Mouse (Mus musculus) lung, embryonic 15.5 days (tissue): Measurements from ENCODE around the gene Gm49378. TPM values are rescaled to one million over a fixed set of nuclear protein-coding genes. Genes with fewer than 3 reads are reported as not detected.

Experiments
- ATAC-seq: fragments of 200-750 bp; cut with Nextera tagmentation; 2 replicates; pipeline ENCODE4 v1.8.0; 2017; ENCODE audit warnings: moderate number of reproducible peaks, borderline replicate concordance; ENCODE audit not compliant: low FRiP score, low TSS enrichment; ENCODE audit errors: extremely low read depth
- H3K27ac ChIP-seq: fragments of 300-500 bp; sonication (generic); 2 replicates; pipeline ENCODE4 v1.5.1; 2015; ENCODE audit warnings: moderate library complexity, mild to moderate bottlenecking, inconsistent platforms
- H3K27me3 ChIP-seq: fragments of 300-500 bp; sonication (generic); 2 replicates; pipeline ENCODE4 v1.6.1; 2015; ENCODE audit warnings: inconsistent platforms
- H3K36me3 ChIP-seq: fragments of 300-500 bp; sonication (generic); 2 replicates; pipeline ENCODE4 v1.6.1; 2015; ENCODE audit warnings: inconsistent platforms
- H3K4me1 ChIP-seq: fragments of 300-500 bp; sonication (generic); 2 replicates; pipeline ENCODE4 v1.6.1; 2015; ENCODE audit warnings: inconsistent platforms
- H3K4me2 ChIP-seq: fragments of 300-500 bp; sonication (generic); 2 replicates; pipeline ENCODE4 v1.6.1; 2015; ENCODE audit warnings: inconsistent platforms, mild to moderate bottlenecking, moderate library complexity
- H3K4me3 ChIP-seq: fragments of 300-500 bp; sonication (generic); 2 replicates; pipeline ENCODE4 v1.5.1; 2015; ENCODE audit warnings: mild to moderate bottlenecking, inconsistent platforms
- H3K9ac ChIP-seq: fragments of 300-500 bp; sonication (generic); 2 replicates; pipeline ENCODE4 v1.6.1; 2015; ENCODE audit warnings: inconsistent platforms
- H3K9me3 ChIP-seq: fragments of 300-500 bp; sonication (generic); 2 replicates; pipeline ENCODE4 v1.6.1; 2016; ENCODE audit warnings: inconsistent platforms
- WGBS: fragments of 180-500 bp; shearing (Covaris S2); methylation state at CpG from one replicate; pipeline ENCODE4 v1.1.7; 2015; 5-methylcytosine and 5-hydroxymethylcytosine counted together
- polyA plus RNA-seq: library from polyadenylated mRNA; unstranded; fragments of >200 nt; fragmentation: Nextera tagmentation; extraction: Ambion mirVana; gene quantifications from 2 replicates; pipeline ENCODE4 v1.2.1, GENCODE M21; 2015

Gm49378 gene
- polyA plus RNA-seq, 1 experiment from 2014 or later, result 0.44 TPM

DNA sequence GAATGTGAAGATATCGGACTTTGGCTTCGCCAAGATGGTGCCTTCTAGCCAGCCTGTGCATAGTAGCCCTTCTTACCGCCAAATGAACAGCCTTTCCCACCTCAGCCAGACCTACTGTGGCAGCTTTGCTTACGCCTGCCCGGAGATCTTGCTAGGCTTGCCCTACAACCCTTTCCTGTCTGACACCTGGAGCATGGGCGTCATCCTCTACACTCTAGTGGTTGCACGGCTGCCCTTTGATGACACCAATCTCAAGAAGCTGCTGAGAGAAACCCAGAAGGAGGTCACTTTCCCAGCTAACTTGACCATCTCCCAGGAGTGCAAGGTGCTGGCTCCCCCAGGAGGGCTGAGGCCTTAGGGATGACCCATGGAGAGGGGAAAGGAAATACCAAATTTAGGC lies 13.8 kb upstream of the Gm49378 start:
- Histone ChIP-seq H3K36me3 (peaks cover 6% of the 10 kb centered on the region), H3K9ac (no peak overlapping the region), H3K4me3 (no peak overlapping the region), H3K4me1 (no peaks in the 10 kb centered on the region), H3K27ac (no peak overlapping the region), H3K9me3 (no peaks in the 10 kb centered on the region), H3K27me3 (no peaks in the 10 kb centered on the region), H3K4me2 (no peak overlapping the region)
- 74% methylated on average over 7 of the region's 7 CpGs for WGBS
- ATAC-seq, result no peak

DNA sequence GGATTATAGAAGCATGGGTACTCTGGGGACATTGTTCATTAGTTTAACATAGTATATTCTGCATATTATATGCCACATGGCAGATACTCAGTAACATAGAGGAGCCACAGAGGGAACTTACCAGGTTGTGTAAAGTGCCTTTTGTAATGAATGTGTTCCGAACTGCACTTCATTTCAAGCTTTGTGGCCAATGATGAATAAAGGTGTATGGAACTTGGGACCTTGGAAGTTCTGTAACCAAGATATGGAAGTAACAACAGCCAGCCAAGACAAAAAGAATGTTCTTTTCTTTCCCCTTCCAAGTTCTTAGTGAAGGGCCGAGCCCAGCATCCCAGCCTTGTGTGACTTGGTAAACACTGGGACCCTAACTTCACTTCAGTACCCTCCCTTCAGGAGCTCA lies 12.2 kb upstream of the Gm49378 start, which contains the start of gene Tssk4:
Gene Tssk4, plus strand, starts transcription at position 301 of the 400 bp plus-strand sequence.
- peaks cover 5% of the 10 kb centered on the region for H3K4me1 ChIP-seq
- ATAC-seq, result no peak
- H3K27me3 ChIP-seq, result no peaks in the 10 kb centered on the region
- H3K9ac ChIP-seq, result no peak within 1 kb of the TSS
- no peak within 1 kb of the TSS for H3K27ac ChIP-seq
- H3K36me3 ChIP-seq, result peaks cover 9% of the 10 kb centered on the region
- no peak within 1 kb of the TSS for H3K4me2 ChIP-seq
- no peaks in the 10 kb centered on the region for H3K9me3 ChIP-seq
- no peak within 1 kb of the TSS for H3K4me3 ChIP-seq
- 92% methylated on average over 2 of the region's 2 CpGs for WGBS

DNA sequence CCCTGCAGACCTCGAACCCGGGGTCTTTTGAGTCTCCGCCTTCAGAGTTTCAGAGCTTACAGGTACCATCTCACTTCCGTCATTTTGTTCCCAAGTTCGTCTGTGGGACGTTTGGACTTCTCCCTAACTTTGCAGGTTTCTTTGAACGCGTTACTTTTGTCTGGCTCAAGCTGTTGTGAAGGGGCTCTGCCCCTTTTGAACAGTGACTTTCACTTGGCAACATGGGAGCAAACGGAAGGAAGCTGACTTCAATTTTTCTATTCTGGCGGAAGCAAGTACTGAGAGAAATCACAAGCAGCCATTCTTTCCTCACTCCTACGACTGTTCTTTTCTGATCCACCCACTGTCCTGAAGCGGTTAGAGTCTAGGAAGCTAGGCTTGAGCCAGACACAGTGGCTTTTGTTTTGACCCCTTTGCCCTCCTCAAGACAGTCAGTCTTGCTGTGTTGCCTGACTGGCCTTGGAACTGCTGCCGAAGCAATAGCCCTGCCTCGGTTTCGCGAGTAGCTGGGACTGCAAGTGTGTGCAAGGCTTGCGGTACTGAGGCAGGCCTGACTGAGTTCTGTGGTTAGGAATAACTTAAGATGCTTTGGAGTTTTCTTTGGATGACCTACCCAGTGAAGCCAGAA lies 6.7 kb upstream of the Gm49378 start:
- 13% methylated on average over 17 of the region's 17 CpGs for WGBS
- H3K9me3 ChIP-seq, result no peaks in the 10 kb centered on the region
- H3K27me3 ChIP-seq, result no peaks in the 10 kb centered on the region
- H3K4me2 ChIP-seq, result peak overlapping the region; percentile 78
- H3K9ac ChIP-seq, result peak overlapping the region; percentile 97
- peaks cover 18% of the 10 kb centered on the region for H3K4me1 ChIP-seq
- peak overlapping the region; percentile 96 for H3K27ac ChIP-seq
- peak overlapping the region; percentile 91 for H3K4me3 ChIP-seq
- ATAC-seq, result no peak
- H3K36me3 ChIP-seq, result peaks cover 23% of the 10 kb centered on the region

DNA sequence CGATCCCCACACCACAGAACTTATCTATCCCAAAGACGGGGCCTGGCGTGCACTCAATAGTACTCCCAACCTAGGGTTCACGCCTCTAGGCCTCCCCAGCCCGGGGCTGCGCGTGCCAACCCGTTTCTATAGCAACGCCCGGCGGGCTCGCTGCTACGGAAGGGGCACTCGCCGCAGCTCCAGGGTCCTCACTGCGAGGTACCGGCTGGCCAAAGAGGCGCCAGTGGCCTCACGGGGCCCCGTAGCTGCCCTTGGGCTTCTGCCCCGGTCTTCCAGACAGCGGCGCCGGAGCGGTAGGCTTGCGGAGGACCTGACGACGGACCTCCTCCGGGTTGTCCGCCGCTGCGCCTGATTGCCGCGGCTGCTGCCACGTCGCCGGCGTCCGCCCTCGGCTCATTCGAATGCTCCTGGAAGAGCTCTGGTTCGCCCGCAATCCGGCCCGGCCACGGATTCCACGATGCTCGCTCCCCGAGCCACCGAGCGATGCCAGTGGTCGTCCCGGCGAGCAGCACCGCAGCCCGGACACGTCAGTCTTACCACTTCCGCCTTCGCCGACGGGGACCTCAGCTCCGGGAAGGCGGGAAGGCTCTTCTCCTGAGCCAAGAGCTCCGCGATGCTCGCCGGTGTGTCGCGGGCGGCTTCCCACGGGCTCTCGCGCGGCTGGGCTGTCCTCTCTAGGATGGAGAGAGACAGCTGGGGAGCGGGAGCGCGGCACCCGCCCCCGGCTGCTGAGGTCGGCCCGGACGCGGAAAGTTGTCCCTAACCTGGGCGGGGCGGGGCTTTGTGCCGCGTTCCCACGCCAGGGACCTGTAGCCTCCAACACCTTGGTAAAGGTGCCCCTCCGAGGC lies 5.6 kb upstream of the Gm49378 start, which contains the start of gene Tm9sf1:
Gene Tm9sf1, minus strand, starts transcription at position 747 of the 848 bp plus-strand sequence.
- Histone ChIP-seq H3K27ac (peak within 1 kb of the TSS; percentile 96), H3K9ac (peak within 1 kb of the TSS; percentile 97), H3K9me3 (no peaks in the 10 kb centered on the region), H3K36me3 (peaks cover 34% of the 10 kb centered on the region), H3K4me3 (peak within 1 kb of the TSS; percentile 91), H3K4me1 (peaks cover 18% of the 10 kb centered on the region), H3K4me2 (peak within 1 kb of the TSS; percentile 78), H3K27me3 (no peaks in the 10 kb centered on the region)
- under 1% methylated on average over 86 of the region's 89 CpGs for WGBS
- peak; percentile 92 for ATAC-seq

DNA sequence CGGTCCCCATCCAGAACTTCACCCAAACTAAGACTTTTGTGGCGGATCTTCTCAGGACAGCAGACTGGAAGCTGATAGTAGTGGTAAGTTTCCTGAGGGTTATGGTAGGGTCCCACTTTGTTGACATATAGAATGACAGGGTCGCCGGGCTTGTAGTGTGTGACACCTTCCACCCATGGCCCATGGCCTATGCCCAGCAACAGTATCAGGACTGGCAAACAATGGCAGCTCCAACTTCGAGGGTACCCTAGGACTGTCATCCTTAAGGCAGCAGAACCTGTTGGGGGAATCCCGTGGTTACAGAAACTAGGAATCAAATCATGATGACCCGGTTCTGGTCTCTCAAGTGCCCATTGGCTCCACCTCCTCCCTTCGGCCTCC lies 5.0 kb upstream of the Gm49378 start:
- peaks cover 40% of the 10 kb centered on the region for H3K36me3 ChIP-seq
- peak; percentile 15; the same call in 1 of the 2 replicates for ATAC-seq
- peak overlapping the region; percentile 91 for H3K4me3 ChIP-seq

DNA sequence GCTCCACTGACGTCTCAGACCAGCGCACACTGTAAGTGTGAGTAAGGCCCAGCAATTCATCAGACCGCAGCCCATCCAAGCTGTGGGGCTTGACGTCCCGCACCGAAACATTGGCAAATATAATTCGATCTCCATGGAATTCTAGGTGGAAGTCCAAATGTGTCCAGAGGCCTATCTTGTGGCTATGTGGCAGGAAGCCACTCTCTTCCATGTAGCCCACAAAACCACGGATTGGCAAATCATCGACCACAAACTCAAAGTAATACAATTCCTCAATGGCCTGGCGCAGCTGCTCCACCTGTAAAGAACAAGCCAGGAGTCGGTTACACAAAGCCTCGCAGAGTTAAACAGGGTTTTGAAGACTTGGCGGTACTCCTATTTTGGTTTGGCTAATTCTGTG lies 3.6 kb upstream of the Gm49378 start:
- H3K9me3 ChIP-seq, result no peaks in the 10 kb centered on the region
- WGBS, result 92% methylated on average over 13 of the region's 13 CpGs
- ATAC-seq, result no peak
- peaks cover 45% of the 10 kb centered on the region for H3K36me3 ChIP-seq
- H3K27ac ChIP-seq, result no peak overlapping the region
- H3K4me1 ChIP-seq, result peaks cover 20% of the 10 kb centered on the region
- no peak overlapping the region for H3K4me3 ChIP-seq
- no peak overlapping the region for H3K9ac ChIP-seq
- no peaks in the 10 kb centered on the region for H3K27me3 ChIP-seq
- H3K4me2 ChIP-seq, result no peak overlapping the region

More for the DNA sequence above, 5.0 kb upstream of the Gm49378 start:
- Histone ChIP-seq H3K27me3 (no peaks in the 10 kb centered on the region), H3K4me2 (peak overlapping the region; percentile 78), H3K27ac (peak overlapping the region; percentile 96), H3K9me3 (no peaks in the 10 kb centered on the region), H3K4me1 (peaks cover 18% of the 10 kb centered on the region), H3K9ac (peak overlapping the region; percentile 97)
- 16% methylated on average over 8 of the region's 8 CpGs for WGBS

DNA sequence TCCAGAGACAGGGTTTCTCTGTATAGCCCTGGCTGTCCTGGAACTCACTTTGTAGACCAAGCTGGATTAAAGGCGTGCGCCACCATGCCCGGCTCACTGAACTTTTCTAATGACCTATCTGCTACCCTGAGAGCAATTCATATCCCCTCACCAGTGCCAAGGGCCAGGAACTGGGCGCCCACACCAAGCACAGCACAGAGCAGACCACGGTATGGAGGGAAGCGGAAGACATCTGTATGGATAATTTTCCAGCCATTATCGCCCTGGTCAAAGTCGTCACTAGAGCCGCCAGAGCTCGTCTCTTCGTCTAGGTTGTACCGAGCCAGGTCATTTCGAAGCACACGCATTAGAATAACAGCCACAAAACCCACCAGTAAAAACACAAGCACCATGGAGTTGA lies 3.1 kb upstream of the Gm49378 start:
- no peak overlapping the region for H3K4me2 ChIP-seq
- no peak overlapping the region for H3K9ac ChIP-seq
- H3K4me3 ChIP-seq, result no peak overlapping the region
- no peaks in the 10 kb centered on the region for H3K9me3 ChIP-seq
- H3K27ac ChIP-seq, result no peak overlapping the region
- ATAC-seq, result no peak
- peaks cover 24% of the 10 kb centered on the region for H3K4me1 ChIP-seq
- no peaks in the 10 kb centered on the region for H3K27me3 ChIP-seq
- 96% methylated on average over 14 of the region's 14 CpGs for WGBS
- peaks cover 45% of the 10 kb centered on the region for H3K36me3 ChIP-seq

DNA sequence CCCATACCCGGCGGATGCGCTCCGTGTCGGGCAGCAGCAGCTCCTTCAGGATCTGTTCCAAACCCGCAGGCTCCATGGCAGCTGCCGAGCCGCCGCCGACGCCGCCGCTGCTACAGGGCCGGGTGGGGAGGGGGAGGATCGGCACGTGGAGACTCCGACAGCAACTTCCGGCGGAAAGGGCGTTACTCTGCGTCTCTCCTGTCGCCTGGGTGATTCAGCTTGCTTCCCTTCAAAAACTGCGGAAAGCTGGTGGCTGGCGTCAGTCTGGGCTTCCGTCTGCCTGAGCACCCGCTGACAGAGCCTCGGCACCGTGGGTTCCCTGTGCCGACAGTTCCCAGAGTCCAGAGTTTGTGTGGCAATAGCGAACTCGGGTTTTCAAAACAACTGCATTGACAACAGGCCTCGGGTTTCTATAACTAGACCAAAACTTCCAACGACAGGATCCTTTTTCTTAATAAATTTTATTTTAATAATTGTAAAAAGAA lies 2.1 kb downstream of the Gm49378 start, which contains the start of gene Ipo4:
Gene Ipo4, minus strand, starts transcription at position 435 of the 485 bp plus-strand sequence.
- 1% methylated on average over 33 of the region's 33 CpGs for WGBS
- H3K4me2 ChIP-seq, result peak within 1 kb of the TSS; percentile 98
- peaks cover 72% of the 10 kb centered on the region for H3K36me3 ChIP-seq
- peaks cover 15% of the 10 kb centered on the region; the same call in 1 of the 2 replicates for H3K4me1 ChIP-seq
- H3K27ac ChIP-seq, result peak within 1 kb of the TSS; percentile 58
- no peaks in the 10 kb centered on the region for H3K27me3 ChIP-seq
- ATAC-seq, result peak; percentile 87
- peak within 1 kb of the TSS; percentile 80 for H3K4me3 ChIP-seq
- no peaks in the 10 kb centered on the region for H3K9me3 ChIP-seq
- H3K9ac ChIP-seq, result peak within 1 kb of the TSS; percentile 81

DNA sequence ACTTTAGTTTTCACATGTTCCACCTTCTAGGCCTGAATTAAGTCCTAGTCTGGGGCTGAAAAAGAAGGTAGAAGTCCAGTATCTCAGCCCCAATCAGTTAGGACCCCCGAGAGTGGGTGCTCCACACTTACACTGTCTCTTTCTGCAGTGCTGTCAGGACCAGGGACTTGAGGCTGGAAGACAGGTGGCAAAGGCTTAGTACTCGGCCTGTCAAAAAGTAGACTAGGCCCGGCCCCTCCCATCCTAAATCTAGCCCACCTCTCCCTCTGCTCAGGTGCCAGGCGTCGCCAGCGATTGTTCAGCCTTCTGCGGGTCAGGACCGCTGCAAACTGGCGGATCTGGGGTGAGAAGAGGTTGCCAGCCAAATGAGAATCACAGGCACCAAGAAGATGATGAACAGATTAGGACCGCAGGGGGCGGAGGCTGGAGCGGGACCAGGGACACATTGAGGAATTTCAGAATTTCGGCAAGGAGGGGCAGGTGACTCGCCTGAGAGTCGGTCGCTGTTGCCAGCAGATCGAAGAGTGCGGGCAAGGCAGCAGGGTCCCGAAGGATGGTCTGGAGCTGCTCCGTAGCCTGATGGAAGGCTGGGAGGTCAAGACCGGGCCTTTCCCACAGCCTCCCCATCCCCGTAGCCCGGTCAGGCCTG lies 2.7 kb downstream of the Gm49378 start:
- Histone ChIP-seq H3K4me3 (peak overlapping the region; percentile 80), H3K4me2 (peak overlapping the region; percentile 98), H3K9me3 (no peaks in the 10 kb centered on the region), H3K4me1 (peaks cover 15% of the 10 kb centered on the region; the same call in 1 of the 2 replicates), H3K9ac (peak overlapping the region; percentile 81), H3K27me3 (no peaks in the 10 kb centered on the region), H3K27ac (peak overlapping the region; percentile 58), H3K36me3 (peaks cover 72% of the 10 kb centered on the region)
- WGBS, result 2% methylated on average over 23 of the region's 23 CpGs
- peak; percentile 53; the same call in 1 of the 2 replicates for ATAC-seq

DNA sequence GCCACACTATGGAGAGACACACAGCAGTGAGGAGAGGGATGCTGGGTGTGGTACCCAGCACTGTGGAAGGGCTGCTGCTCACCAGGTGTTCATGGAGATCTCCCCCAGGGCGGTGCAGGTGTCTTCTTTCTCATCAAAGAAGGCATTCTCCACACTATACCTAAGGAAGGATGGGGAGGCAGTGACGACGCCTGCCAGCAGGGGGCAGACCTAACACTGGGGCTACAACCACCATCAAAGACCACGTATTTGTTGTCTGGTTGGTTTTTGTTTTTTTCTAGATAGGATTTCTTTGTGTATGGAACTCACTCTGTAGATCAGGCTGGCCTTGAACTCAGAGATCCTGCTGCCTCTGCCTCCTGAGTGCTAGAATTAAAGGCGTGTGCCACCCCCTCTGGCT lies 8.4 kb downstream of the Gm49378 start:
- Histone ChIP-seq H3K4me3 (no peak overlapping the region), H3K27me3 (no peaks in the 10 kb centered on the region), H3K27ac (no peak overlapping the region), H3K9me3 (no peaks in the 10 kb centered on the region), H3K9ac (no peak overlapping the region), H3K4me2 (no peak overlapping the region), H3K36me3 (peaks cover 96% of the 10 kb centered on the region), H3K4me1 (no peaks in the 10 kb centered on the region; the same call in 1 of the 2 replicates)
- 52% methylated on average over 5 of the region's 5 CpGs for WGBS
- no peak for ATAC-seq

DNA sequence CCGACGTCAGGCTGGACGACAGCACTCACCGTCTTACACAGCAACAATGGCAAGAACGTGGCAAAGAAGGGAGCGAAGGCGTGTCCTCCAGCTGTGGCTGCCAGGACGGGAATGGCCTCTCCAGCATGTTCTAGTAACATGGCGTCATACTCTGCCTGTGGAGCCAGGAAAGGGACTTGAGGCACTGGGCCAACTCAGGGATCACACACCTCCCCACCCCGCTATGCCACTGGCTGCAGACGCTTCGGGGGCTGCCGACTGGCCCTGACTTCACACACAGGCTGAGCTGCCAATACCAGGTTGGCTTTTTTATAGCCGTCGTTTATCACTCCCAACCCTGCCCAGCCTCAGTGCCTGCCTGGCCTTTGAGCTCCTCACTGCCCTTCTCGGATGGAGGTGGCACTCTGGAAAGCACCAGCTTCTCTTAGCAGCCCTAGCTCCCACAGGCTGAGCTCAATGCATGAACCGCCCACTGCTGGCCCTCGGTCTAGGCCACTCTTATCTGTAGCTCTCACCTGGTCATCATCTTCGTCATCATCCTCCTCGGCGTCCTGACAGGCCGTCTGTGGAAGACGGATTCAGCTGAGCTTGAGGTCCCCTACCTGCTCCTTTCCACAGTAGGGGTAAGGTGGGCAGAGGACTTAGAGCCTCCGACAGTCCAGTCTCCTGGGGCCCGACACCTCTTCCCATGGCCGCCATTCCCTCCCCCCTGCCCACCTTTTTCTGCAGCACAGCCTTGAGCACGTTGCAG lies 9.4 kb downstream of the Gm49378 start:
- Histone ChIP-seq H3K4me2 (no peak overlapping the region), H3K36me3 (peaks cover 92% of the 10 kb centered on the region)
- 87% methylated on average over 27 of the region's 27 CpGs for WGBS

More for the DNA sequence above, 9.4 kb downstream of the Gm49378 start:
- no peak overlapping the region for H3K9ac ChIP-seq
- no peaks in the 10 kb centered on the region for H3K9me3 ChIP-seq
- no peaks in the 10 kb centered on the region for H3K27me3 ChIP-seq
- H3K4me3 ChIP-seq, result no peak overlapping the region
- no peak overlapping the region for H3K27ac ChIP-seq
- H3K4me1 ChIP-seq, result no peaks in the 10 kb centered on the region
- no peak for ATAC-seq
